Mouse (Mus musculus) lung, postnatal 0 days (tissue): ENCODE data around the gene Nfyc. TPM values are rescaled to one million over a fixed set of nuclear protein-coding genes. Genes with fewer than 3 reads are reported as not detected.

Experiments
- ATAC-seq: fragments of 200-750 bp; cut with Nextera tagmentation; 2 replicates; pipeline ENCODE4 v1.8.0; 2017; ENCODE audit warnings: moderate library complexity
- DNase-seq: peaks from one replicate; pipeline ENCODE4 v3.0.0-alpha.2; 2016; ENCODE audit warnings: low spot score
- H3K27ac ChIP-seq: fragments of 300-500 bp; sonication (generic); 2 replicates; pipeline ENCODE4 v1.5.1; 2014; ENCODE audit warnings: antibody characterized with exemption, mild to moderate bottlenecking, low read length, mixed read lengths
- H3K27me3 ChIP-seq: fragments of 300-500 bp; sonication (generic); replicated peaks from 2 replicates; pipeline ENCODE4 v1.6.1; 2014; ENCODE audit warnings: low read length, mixed read lengths; ENCODE audit not compliant: insufficient read depth
- H3K36me3 ChIP-seq: fragments of 300-500 bp; sonication (generic); 2 replicates; pipeline ENCODE4 v1.6.1; 2014; ENCODE audit warnings: low read length, mixed read lengths; ENCODE audit not compliant: insufficient read depth
- H3K4me1 ChIP-seq: fragments of 300-500 bp; sonication (generic); 2 replicates; pipeline ENCODE4 v1.6.1; 2014; ENCODE audit warnings: antibody characterized with exemption, low read depth, low read length, mixed read lengths; ENCODE audit not compliant: insufficient read depth
- H3K4me2 ChIP-seq: fragments of 300-500 bp; sonication (generic); replicated peaks from 2 replicates; pipeline ENCODE4 v1.6.1; 2014; ENCODE audit warnings: low read depth, mild to moderate bottlenecking, low read length, moderate library complexity, mixed read lengths
- H3K4me3 ChIP-seq: fragments of 300-500 bp; sonication (generic); 2 replicates; pipeline ENCODE4 v1.5.1; 2014; ENCODE audit warnings: low read depth, low read length
- H3K9ac ChIP-seq: fragments of 300-500 bp; sonication (generic); replicated peaks from 2 replicates; pipeline ENCODE4 v1.6.1; 2014; ENCODE audit warnings: low read depth, mild to moderate bottlenecking
- H3K9me3 ChIP-seq: fragments of 300-500 bp; sonication (generic); 2 replicates; pipeline ENCODE4 v1.6.1; 2016; ENCODE audit warnings: low read length, mixed read lengths
- CTCF ChIP-seq: IDR thresholded peaks from 2 replicates; pipeline ENCODE4 v1.5.1; 2016; ENCODE audit warnings: antibody characterized with exemption, mild to moderate bottlenecking
- EP300 ChIP-seq: IDR thresholded peaks from 2 replicates; pipeline ENCODE4 v1.6.1; 2016; ENCODE audit warnings: antibody characterized with exemption, mild to moderate bottlenecking, control low read depth
- WGBS: fragments of 180-500 bp; shearing (Covaris S2); extraction: QIAGEN DNeasy Blood & Tissue Kit; methylation state at CpG from one replicate; pipeline ENCODE4 v1.1.7; 2014; 5-methylcytosine and 5-hydroxymethylcytosine counted together
- polyA plus RNA-seq: library from polyadenylated mRNA; unstranded; fragments of >200 nt; fragmentation: Nextera tagmentation; extraction: Ambion mirVana; gene quantifications from 2 replicates; pipeline ENCODE4 v1.2.1, GENCODE M21; 2015

Nfyc gene
- polyA plus RNA-seq, 1 experiment from 2014 or later = 54.5 TPM

DNA sequence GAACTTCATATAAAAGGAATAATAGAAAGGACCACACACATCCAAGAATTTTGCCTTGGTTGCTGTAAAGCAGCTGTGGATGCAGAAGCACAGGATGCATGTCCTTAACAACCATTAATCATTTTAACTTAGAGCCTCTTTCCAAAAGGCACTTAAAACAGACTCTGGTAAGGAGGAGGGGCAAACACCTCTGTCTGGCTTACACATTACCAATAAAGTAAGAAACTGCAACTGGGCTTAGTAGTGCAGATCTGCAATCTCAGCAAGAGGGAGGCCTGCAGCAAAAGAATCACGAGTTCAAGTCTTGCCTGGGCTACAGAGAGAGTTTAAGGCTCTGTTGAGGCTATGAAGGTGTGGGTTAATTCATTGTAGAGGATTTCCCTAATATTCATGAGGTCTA lies 35.7 kb downstream of the Nfyc start:
- Histone ChIP-seq H3K9me3 (no peaks in the 10 kb centered on the region), H3K36me3 (no peaks in the 10 kb centered on the region), H3K4me1 (peaks cover 6% of the 10 kb centered on the region; the same call in 1 of the 2 replicates), H3K9ac (no peak overlapping the region), H3K27me3 (no peaks in the 10 kb centered on the region), H3K27ac (no peak overlapping the region), H3K4me2 (no peak overlapping the region), H3K4me3 (no peak overlapping the region)
- DNase-seq (no peak), ATAC-seq (no peak)
- WGBS = 81% methylated on average over 1 of the region's 1 CpGs
- no peak for TF ChIP-seq CTCF
- no peak for TF ChIP-seq EP300

DNA sequence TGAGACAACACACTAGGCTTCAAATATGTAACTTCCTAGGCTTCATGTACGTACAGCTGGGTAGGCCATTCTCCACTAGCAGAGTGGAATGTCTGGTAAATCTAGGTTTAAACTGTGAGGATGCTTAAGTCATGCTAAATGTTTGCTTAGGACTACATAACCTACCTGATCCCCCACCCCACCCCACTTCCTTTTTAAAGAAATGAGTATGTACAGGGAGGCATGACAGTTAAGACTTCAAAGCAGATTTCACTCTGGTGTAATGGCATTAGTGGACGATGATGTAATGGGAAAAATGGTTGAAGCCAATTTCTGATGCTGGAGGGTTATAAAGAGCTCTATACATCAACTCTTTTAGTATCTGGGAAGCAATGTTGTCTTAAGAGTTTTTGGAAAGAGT lies 38.5 kb downstream of the Nfyc start:
- DNase-seq (no peak), ATAC-seq (peak; percentile 33; the same call in 1 of the 2 replicates)
- WGBS = 43% methylated on average over 2 of the region's 2 CpGs
- H3K4me2 ChIP-seq = no peak overlapping the region
- peaks cover 8% of the 10 kb centered on the region; the same call in 1 of the 2 replicates for H3K36me3 ChIP-seq
- H3K4me1 ChIP-seq = no peaks in the 10 kb centered on the region
- TF ChIP-seq CTCF (no peak), EP300 (0 out of 2 replicates have a peak, but pooled peaks have one; percentile 3)
- no peaks in the 10 kb centered on the region for H3K27me3 ChIP-seq
- no peak overlapping the region for H3K9ac ChIP-seq
- no peak overlapping the region for H3K4me3 ChIP-seq
- H3K27ac ChIP-seq = no peak overlapping the region
- no peaks in the 10 kb centered on the region for H3K9me3 ChIP-seq

DNA sequence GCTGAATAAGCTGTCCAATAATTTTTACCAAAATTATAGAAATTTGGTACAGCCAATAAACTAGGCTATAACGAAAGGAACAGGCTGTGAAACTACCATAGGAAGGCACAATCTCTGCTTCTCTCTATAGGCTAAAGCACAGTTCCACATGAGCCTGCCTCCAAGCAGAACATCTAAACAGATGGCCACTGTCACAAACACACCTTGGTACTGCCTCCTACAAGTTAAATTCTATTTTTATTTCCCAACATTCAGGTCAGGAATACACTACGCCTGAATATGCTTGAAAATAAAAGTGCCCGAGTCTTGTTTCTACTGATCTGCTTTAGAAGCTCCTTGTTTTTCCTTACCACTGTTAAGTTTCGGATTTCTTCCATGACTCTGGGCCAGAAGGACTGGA lies 41.3 kb downstream of the Nfyc start:
- DNase-seq = no peak
- H3K9ac ChIP-seq = no peak overlapping the region
- H3K4me3 ChIP-seq = no peak overlapping the region
- H3K27ac ChIP-seq = no peak overlapping the region
- peaks cover 8% of the 10 kb centered on the region for H3K36me3 ChIP-seq
- 95% methylated on average over 4 of the region's 4 CpGs for WGBS
- H3K27me3 ChIP-seq = no peaks in the 10 kb centered on the region
- TF ChIP-seq CTCF = no peak
- TF ChIP-seq EP300 = no peak
- no peak for ATAC-seq
- no peak overlapping the region for H3K4me2 ChIP-seq
- no peaks in the 10 kb centered on the region for H3K4me1 ChIP-seq
- H3K9me3 ChIP-seq = no peaks in the 10 kb centered on the region

DNA sequence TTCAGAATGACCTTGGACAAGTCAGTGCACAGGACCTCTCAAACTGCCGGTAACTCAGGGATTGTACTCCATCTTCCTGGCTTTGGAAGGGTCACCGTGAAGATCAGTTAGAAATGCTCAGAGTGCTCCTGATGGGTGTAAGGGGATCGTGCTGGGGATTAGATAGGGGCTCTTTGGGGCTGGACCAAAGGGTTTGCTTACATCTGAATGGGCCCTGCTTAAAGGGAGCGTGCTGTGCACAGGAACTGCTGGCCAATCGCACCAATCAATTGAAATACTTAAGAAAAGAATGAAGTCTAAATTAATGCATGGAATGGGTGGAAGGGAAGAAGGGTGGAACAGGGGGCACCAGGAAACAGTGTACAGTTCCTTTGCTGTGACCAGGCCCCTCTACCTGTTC lies 75.6 kb downstream of the Nfyc start:
- WGBS = 66% methylated on average over 5 of the region's 5 CpGs
- H3K4me1 ChIP-seq = no peaks in the 10 kb centered on the region
- peaks cover 16% of the 10 kb centered on the region; the same call in 1 of the 2 replicates for H3K36me3 ChIP-seq
- no peak for DNase-seq
- no peak overlapping the region for H3K4me2 ChIP-seq
- H3K27me3 ChIP-seq = peaks cover 5% of the 10 kb centered on the region; the same call in 1 of the 2 replicates
- TF ChIP-seq CTCF (no peak), EP300 (no peak)
- H3K9me3 ChIP-seq = no peaks in the 10 kb centered on the region
- H3K27ac ChIP-seq = no peak overlapping the region
- ATAC-seq = no peak
- no peak overlapping the region for H3K4me3 ChIP-seq
- H3K9ac ChIP-seq = no peak overlapping the region

DNA sequence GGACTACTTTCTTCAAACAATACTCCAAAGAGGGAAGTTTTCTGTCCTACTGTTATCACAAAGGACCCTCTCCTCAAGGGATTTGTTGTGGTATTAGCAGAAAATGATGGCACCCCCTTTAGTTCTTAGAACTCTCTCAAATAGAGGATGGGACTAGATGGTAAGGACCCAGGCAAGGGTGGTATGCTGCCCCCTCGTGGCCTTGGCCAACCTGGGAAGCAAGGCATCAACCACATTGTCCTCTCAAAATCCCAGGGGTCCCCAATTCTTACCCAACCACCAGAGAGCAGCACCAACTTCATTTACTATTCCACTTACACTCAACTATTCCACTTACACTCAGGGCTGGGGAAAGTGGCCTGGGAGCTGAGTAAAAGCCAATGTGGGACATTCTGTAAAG lies 76.1 kb downstream of the Nfyc start:
- H3K9ac ChIP-seq = no peak overlapping the region
- H3K4me3 ChIP-seq = no peak overlapping the region
- peak; percentile 62 for ATAC-seq

DNA sequence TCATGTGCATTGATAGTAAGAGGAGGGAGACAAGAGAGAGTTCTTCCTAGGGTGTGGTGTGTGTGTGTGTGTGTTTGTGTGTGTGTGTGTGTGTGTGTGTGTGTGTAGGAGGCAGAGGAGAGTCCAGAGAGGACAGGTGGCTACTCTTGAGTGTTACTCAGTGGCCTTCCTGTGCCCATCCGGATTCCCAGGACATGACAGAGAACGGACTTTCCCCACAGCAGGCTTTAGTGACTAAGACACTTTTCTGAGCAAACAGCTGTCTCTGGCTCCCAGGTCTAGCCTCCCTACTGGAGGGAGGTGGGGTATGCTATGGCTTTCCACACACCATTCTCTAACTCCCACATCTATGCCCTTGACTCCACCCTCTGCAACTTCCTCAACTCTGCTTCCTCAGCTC lies 81.8 kb downstream of the Nfyc start:
- no peak for ATAC-seq
- Histone ChIP-seq H3K4me1 (peaks cover 2% of the 10 kb centered on the region; the same call in 1 of the 2 replicates), H3K9me3 (no peaks in the 10 kb centered on the region), H3K4me2 (no peak overlapping the region), H3K27ac (no peak overlapping the region), H3K4me3 (no peak overlapping the region), H3K27me3 (peaks cover 31% of the 10 kb centered on the region), H3K9ac (no peak overlapping the region), H3K36me3 (no peaks in the 10 kb centered on the region)
- no peak for DNase-seq
- WGBS = no CpG with 5 or more reads among the region's 2 CpGs
- TF ChIP-seq CTCF (no peak), EP300 (no peak)

More for the DNA sequence above, 76.1 kb downstream of the Nfyc start:
- Histone ChIP-seq H3K4me2 (no peak overlapping the region), H3K36me3 (peaks cover 16% of the 10 kb centered on the region; the same call in 1 of the 2 replicates), H3K27me3 (peaks cover 5% of the 10 kb centered on the region; the same call in 1 of the 2 replicates), H3K4me1 (no peaks in the 10 kb centered on the region), H3K27ac (no peak overlapping the region), H3K9me3 (no peaks in the 10 kb centered on the region)
- peak; percentile 71 for DNase-seq
- 0% methylated on average over 1 of the region's 1 CpGs for WGBS
- TF ChIP-seq EP300 = no peak
- peak; percentile 90 for TF ChIP-seq CTCF
